Mouse (Mus musculus): ENCODE measurements around the gene Slc46a2.

The Slc46a2 gene

GRCm38 (mm10) chr4:59914608-59915403, at the start of gene Slc46a2:
Gene Slc46a2 (minus strand): TSS chr4:59915056.
- no peak for DNase-seq (ENCODE audit: extremely low read depth, low read depth)

- DNase-seq (ENCODE audit: extremely low read depth, low read depth), result no peak
Observed at GRCm38 (mm10) chr4:59963405-59964344, 48.8 kb upstream of the Slc46a2 start, which contains the start of gene Mup6. Gene Mup6 (plus strand): TSS chr4:59964294.

DNA sequence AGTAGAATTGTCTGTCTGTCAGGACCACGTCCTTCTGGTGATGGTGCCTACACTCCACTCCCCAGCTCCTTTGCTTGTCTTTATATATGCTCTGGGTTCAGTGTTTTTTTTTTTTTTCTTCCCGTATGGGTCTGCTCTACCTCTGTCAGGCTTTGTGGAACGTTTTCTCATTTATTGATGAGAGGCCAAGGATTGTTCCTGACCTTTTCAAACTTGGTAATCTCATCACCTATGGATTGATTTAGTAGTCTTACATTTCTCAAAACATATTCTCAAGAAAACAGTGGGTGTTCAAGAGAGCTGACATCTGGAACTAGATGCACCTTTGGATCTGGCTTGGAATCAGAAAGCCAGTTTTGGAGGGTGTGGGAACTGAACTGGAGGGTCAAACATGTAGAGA, 45.8 kb upstream of the Slc46a2 start, which contains the start of gene Mup4:
TSS of gene Mup4 (minus strand) at position 101 of the 400 bp plus-strand sequence.
- no peak for DNase-seq (ENCODE audit: extremely low read depth, low read depth)

DNA sequence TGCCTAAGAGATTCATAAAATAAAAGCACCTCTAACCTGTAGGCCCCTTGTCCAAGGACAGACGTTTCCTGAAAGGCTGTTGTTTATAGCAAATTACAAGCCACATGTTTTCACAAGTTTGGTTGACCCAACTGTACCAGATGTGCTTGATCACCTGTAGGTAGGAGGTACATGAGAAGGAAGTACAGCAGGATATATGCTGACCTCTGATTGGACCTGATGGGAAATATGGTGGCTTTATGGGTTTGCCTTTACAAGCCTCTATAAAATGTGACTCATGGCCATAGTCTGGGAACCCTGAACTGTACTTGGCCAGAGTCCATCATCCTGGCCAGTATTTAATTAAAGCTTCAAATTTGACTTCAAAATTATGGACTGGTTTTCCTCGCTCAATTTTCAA, 22.7 kb upstream of the Slc46a2 start:
- no peak for DNase-seq (ENCODE audit: extremely low read depth, low read depth)

- DNase-seq (ENCODE audit: extremely low read depth, low read depth), result peak; percentile 41
Observed at GRCm38 (mm10) chr4:59932505-59933281, 17.8 kb upstream of the Slc46a2 start.

- DNase-seq (ENCODE audit: extremely low read depth, low read depth), result peak; percentile 77
Observed at GRCm38 (mm10) chr4:59928347-59928746, 13.5 kb upstream of the Slc46a2 start.

DNA sequence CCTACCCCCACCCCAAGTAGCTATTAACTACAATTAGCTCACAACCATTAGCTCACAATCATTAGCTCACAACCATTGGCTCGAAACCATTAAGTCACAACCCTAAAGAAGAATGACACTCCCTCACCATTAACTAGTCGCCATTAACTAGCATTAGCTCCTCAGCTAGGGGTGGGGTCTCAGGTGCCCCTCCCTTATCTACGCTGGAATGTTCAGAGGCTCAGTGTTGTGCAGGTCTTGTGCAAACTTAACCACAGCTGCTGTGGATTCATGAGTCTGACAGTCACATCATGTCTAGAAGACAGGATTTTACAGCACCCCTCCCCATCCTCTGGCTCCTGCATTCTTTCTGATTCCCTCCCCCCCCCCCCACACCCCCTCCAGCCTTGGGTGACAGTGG, 12.8 kb upstream of the Slc46a2 start:
- no peak for DNase-seq (ENCODE audit: extremely low read depth, low read depth)

GRCm38 (mm10) chr4:59925082-59925481, 10.2 kb upstream of the Slc46a2 start:
- no peak for DNase-seq (ENCODE audit: extremely low read depth, low read depth)

GRCm38 (mm10) chr4:59917966-59918365, 3.1 kb upstream of the Slc46a2 start:
- no peak for DNase-seq (ENCODE audit: extremely low read depth, low read depth)

DNA sequence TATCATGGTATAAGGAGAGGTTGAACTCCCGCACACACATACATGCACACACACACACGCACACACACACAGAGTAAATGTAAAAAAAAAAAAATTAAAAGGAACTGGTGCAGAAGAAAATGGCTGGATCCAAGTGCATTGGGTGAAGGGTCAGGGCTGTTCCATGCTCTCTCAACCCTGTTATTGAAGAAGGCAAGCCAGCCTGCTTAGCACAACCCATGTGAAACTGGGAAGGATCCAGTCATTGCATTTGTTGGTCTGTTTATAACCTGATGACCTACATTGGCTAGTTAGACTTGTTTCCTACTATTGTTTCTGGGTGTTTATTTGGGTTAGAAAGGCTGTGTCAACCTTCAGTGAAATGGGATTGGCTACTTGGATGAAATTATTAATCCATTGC, 6.1 kb downstream of the Slc46a2 start:
- no peak for DNase-seq (ENCODE audit: extremely low read depth, low read depth)

DNA sequence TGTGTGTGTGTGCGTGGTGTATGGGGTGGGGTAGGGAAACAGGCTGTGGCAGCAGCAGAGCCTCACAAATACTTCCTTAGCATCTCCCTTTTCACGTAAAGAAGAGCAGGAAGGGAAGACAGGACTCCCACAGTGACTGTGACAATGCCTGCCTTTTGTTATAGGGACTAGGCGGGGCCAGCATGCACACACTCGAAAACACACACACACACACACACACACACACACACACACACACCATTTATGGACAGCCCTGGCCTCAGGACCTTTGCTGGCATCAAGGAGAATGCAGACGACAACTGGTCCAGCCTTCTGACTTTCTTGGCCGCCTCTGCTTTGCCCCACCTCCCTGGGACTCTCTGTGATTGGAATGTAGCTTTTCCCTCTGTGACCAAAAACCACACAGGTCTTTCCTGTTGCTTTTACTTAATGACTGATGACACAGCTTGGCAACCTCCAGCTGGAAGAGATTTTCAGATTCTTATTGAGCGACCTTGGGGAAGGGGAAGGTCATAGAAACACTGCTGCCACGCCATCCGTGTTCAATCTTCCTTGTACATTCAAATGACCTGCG, 7.1 kb downstream of the Slc46a2 start:
- DNase-seq (ENCODE audit: extremely low read depth, low read depth), result no peak

- DNase-seq (ENCODE audit: extremely low read depth, low read depth), result no peak
Observed at GRCm38 (mm10) chr4:59907092-59907491, 7.8 kb downstream of the Slc46a2 start.

DNA sequence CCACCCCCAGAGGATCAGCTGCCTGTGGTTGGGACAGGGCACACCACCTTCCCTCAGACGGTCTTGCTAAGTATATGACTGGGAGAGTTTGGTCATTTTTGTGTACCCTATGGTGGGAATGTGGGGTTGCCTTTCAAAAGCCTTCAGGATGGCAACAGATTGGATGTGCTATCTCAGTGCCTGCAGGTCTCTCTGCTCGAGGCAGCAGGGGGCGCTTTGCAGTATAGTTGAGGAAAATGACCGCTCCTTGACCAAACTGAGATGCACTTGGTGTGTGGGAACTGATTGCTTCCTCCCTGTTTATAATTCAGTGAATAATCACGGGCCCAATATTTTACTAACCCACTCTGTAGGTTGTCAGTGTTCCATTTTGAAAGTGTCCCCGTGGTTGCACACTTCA, 12.3 kb downstream of the Slc46a2 start:
- DNase-seq (ENCODE audit: extremely low read depth, low read depth), result no peak

- DNase-seq (ENCODE audit: extremely low read depth, low read depth), result no peak
Observed at GRCm38 (mm10) chr4:59901810-59902209, 13.0 kb downstream of the Slc46a2 start.

GRCm38 (mm10) chr4:59898521-59898919, 16.3 kb downstream of the Slc46a2 start:
- DNase-seq (ENCODE audit: extremely low read depth, low read depth), result no peak

DNA sequence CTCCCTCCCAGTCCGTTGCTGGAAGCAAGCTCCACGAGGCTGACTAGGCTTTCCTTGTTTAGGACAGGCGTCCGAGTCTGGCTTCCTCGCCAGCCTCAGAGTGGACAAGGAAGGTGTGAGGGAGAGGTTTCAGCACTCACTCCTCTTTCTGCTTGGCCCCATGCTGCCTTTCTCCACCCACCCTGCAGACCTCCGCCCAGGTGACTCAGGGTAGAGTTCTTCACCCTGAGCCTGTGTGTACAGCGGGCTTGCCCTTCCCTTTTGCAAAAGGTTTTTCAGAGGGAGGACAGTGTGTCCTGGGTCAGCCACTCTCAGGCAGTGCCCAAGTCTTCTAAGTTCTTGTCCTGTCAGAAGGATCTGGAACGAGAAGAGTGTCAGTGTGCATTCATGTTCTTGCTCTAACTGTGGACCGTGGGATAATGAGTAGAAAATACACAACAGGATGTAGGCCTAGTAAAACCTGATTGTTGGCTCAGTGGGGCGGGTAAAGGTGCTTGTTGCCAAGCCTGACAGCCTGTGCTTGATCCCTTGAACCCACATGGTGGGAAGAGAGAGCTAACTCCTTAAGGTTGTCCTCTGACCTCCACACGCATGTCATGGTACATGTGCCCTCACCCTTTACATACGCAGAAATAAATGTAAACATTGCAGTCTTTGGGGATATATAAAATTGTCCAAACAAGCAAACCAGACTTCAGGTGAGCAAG, 16.9 kb downstream of the Slc46a2 start:
- DNase-seq (ENCODE audit: extremely low read depth, low read depth), result no peak

DNA sequence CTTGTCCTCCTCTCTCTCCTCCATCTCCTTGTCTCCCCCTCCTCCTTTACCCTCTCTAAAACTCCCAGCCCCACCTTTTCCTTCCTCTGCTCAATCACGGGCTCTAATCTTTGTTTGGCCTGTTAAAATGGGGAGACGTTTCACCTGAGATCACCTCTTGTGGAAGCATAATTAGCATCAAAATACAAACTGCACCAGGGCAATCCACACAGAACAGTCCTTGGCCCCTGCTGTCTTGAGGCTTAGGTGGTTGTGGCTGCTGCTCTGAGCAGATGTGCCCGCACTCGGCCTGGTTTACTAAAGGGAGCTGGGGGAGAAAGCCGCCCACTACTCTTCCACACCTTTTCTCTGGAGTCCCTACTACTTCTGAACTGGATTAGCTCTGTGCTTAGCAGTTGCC, 18.9 kb downstream of the Slc46a2 start:
- no peak for DNase-seq (ENCODE audit: extremely low read depth, low read depth)

DNA sequence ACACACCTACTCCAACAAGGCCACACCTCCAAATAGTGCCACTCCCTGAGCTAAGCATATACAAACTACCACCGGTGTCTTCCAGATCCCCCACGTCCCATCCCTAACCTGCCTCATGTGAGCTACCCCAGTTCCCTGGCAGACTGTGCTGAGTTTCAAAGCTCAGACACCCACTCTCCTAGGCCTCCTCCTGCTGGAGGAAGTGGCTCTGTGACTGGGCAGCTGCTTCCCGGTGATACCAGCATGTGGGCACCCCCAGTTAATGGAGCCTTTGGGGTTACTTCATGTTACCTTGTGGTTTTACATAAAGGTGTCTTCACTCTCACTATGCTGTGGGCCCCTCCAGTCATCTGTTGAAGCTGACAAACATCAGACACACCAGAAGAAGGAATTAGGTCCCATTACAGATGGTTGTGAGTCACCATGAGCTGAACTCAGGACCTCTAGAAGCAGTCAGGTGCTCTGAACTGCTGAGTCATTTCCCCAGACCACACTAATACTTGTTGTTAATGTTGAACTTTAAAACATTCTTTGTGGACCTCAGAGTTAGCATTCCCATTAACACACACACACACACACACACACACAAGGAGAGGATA, 19.8 kb downstream of the Slc46a2 start:
- peak; percentile 65 for DNase-seq (ENCODE audit: extremely low read depth, low read depth)

GRCm38 (mm10) chr4:59894415-59894814, 20.4 kb downstream of the Slc46a2 start:
- no peak for DNase-seq (ENCODE audit: extremely low read depth, low read depth)

DNA sequence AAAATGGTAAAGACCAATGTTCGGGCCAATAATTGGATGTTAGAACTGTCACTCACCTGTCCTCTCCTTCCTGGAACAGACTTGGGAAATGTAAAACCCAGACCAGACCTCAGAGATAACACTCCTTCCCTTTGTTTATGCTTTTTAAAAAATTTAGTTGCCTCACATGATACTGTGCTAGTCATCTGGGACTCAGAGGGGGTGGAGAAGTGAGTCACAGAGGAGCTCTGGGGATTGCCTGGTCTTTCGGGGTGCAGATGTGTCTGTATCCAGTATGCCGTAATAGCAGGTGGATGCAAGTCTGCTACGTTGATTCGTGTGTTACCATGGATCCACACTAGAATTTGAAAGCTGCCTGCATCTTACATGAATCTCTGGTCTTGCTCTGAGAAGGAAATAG, 22.1 kb downstream of the Slc46a2 start:
- no peak for DNase-seq (ENCODE audit: extremely low read depth, low read depth)
